11 mouse cellular contexts compared by ENCODE assay signal in genomic region chr13:114188107-114188506, GRCm38 (mm10).
"Had no signal": no experiment of that assay in that cellular context is flagged by ENCODE, and none has a peak within 500 bp of the region (broad histone marks: within the 10 kb centered on the region; RNA-seq: fewer than 3 reads in every experiment).

No protein-coding gene starts in this region.

- H3K27ac ChIP-seq: limb, embryonic 15.5 days; liver, embryonic 13.5 days; midbrain, embryonic 12.5 days; neural tube, embryonic 13.5 days; stomach, embryonic 15.5 days had no signal

- H3K4me3 ChIP-seq: limb, embryonic 15.5 days; liver, embryonic 13.5 days; midbrain, embryonic 12.5 days; neural tube, embryonic 13.5 days; stomach, embryonic 15.5 days had no signal

- H3K36me3 ChIP-seq: limb, embryonic 15.5 days; liver, embryonic 13.5 days; midbrain, embryonic 12.5 days; neural tube, embryonic 13.5 days; stomach, embryonic 15.5 days had no signal

- H3K27me3 ChIP-seq: limb, embryonic 15.5 days; liver, embryonic 13.5 days; midbrain, embryonic 12.5 days; neural tube, embryonic 13.5 days; stomach, embryonic 15.5 days had no signal

- ATAC-seq: intestine, postnatal 0 days; midbrain, embryonic 16.5 days had no signal

- H3K9ac ChIP-seq: limb, embryonic 15.5 days; liver, embryonic 13.5 days; midbrain, embryonic 12.5 days; neural tube, embryonic 13.5 days; stomach, embryonic 15.5 days had no signal

- H3K9me3 ChIP-seq: limb, embryonic 15.5 days; liver, embryonic 13.5 days; midbrain, embryonic 12.5 days; neural tube, embryonic 13.5 days; stomach, embryonic 15.5 days had no signal

- H3K4me1 ChIP-seq: limb, embryonic 15.5 days; liver, embryonic 13.5 days; midbrain, embryonic 12.5 days; neural tube, embryonic 13.5 days; stomach, embryonic 15.5 days had no signal

- H3K4me2 ChIP-seq: limb, embryonic 15.5 days; liver, embryonic 13.5 days; midbrain, embryonic 12.5 days; neural tube, embryonic 13.5 days; stomach, embryonic 15.5 days had no signal

- DNase-seq: kidney, adult 8-10 months; kidney, postnatal 25 days; liver, embryonic 13.5 days; lung, adult 18-20 months; retina, postnatal 1 day had no signal
